Mouse (Mus musculus): ENCODE data around the gene Pop7. TPM values are rescaled to one million over a fixed set of nuclear protein-coding genes. Genes with fewer than 3 reads are reported as not detected.

The Pop7 gene
- polyA plus RNA-seq, 1 experiment from 2014 or later = 37.8 TPM

DNA sequence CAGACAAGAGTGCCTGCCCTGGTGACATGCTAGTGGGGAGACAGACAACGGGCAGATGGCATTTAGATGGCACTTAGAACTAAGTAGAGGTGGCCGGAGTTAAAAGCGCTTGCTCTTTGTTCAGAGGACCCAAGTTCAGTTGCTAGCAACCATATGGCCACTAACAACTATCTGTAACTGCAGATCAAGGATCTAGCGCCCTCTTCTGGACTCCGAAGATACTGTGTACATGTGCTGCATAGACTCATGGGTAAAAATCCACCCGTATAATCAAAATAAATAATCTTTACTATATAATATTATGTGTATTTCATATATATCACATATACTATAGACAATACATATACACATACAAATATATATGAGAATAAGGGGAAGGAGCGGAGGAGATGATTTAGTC, 14.7 kb downstream of the Pop7 start:
- no peak overlapping the region for H3K9ac ChIP-seq (replicated peaks; ENCODE audit: low read depth)
- no peaks in the 10 kb centered on the region for H3K9me3 ChIP-seq (ENCODE audit: low read length)
- no peak for TF ChIP-seq EP300 (IDR thresholded peaks at IDR 0.05)
- TF ChIP-seq CTCF (IDR thresholded peaks at IDR 0.05) = peak; percentile 41
- H3K36me3 ChIP-seq (ENCODE audit: insufficient read depth, low read length) = no peaks in the 10 kb centered on the region
- H3K4me1 ChIP-seq (ENCODE audit: insufficient read depth, low read depth, low read length) = 0 out of 2 replicates have a peak, but pooled peaks cover 4% of the 10 kb centered on the region
- no peak overlapping the region for H3K4me3 ChIP-seq (ENCODE audit: low read depth, low read length)
- H3K4me2 ChIP-seq (replicated peaks; ENCODE audit: low read depth, low read length) = no peak overlapping the region
- ATAC-seq (no peak), DNase-seq (ENCODE audit: low spot score) (no peak)
- H3K27ac ChIP-seq (ENCODE audit: low read length) = no peak overlapping the region
- H3K27me3 ChIP-seq (replicated peaks; ENCODE audit: insufficient read depth, low read length) = no peaks in the 10 kb centered on the region
- WGBS = 84% methylated on average over 7 of the region's 7 CpGs

DNA sequence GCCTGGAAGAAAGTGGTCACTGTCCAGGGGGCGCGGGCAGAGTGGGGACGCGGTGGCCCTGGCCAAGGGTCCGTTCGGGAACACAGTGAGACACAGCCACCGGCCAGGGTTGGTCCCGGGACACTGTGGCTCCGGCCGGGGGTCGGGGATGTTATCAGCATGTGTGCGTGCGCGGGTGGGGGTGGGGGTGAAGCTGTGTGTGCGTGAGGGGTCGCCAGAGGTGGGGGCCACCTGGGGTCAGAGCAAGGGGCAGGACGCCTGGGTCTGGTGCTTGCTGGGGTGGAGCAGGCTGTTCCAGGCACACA, 16.5 kb downstream of the Pop7 start:
- H3K4me2 ChIP-seq (replicated peaks; ENCODE audit: low read depth, low read length) = peak overlapping the region; percentile 43
- 0 out of 2 replicates have a peak, but pooled peaks cover 4% of the 10 kb centered on the region for H3K4me1 ChIP-seq (ENCODE audit: insufficient read depth, low read depth, low read length)
- no peak for ATAC-seq
- no peaks in the 10 kb centered on the region for H3K9me3 ChIP-seq (ENCODE audit: low read length)
- no peaks in the 10 kb centered on the region for H3K36me3 ChIP-seq (ENCODE audit: insufficient read depth, low read length)
- TF ChIP-seq CTCF (IDR thresholded peaks at IDR 0.05) = no peak
- no peak for TF ChIP-seq EP300 (IDR thresholded peaks at IDR 0.05)
- no peak overlapping the region for H3K27ac ChIP-seq (ENCODE audit: low read length)
- H3K4me3 ChIP-seq (ENCODE audit: low read depth, low read length) = no peak overlapping the region
- H3K9ac ChIP-seq (replicated peaks; ENCODE audit: low read depth) = no peak overlapping the region
- no peak for DNase-seq (ENCODE audit: low spot score)
- WGBS = 6% methylated on average over 17 of the region's 17 CpGs
- H3K27me3 ChIP-seq (replicated peaks; ENCODE audit: insufficient read depth, low read length) = no peaks in the 10 kb centered on the region

DNA sequence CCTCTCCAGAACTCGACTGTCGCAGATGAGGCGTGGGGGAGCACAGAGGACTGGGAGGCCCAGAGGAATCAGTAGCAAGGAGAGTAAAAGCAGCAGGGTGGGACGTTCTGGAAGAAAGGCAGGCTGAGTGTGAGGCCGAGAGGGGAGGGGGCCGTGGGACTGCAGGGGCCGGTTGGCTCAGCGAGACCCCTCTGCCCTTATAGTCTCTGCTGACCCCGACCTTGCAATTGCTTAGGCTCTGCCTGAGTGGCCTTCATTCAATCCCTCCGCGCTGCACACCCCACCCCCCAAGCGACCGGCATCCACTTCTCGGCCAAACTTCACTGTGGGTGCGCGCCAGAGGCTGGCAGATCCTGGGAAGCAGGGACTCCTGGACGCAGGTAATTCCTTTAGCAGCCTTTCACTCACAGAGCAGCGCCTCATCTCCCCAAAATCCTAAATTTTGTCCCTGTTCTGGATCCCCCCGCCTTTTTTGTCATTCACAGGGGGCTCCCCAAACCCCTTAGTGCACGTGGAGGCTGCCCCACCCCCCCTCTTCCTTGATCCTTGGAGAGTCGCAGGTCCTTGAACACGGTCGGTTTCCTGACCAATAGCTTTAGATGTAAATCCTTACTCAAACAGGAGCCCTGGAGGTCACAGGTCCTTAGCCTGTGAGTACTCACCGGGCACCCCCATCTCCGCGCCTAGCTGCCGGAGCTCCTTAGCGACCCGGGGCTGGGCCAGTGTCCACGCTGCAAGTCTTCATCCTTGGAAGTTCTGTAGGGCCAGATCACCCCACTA, 17.1 kb downstream of the Pop7 start:
- no peak overlapping the region for H3K27ac ChIP-seq (ENCODE audit: low read length)
- H3K4me3 ChIP-seq (ENCODE audit: low read depth, low read length) = no peak overlapping the region
- H3K36me3 ChIP-seq (ENCODE audit: insufficient read depth, low read length) = no peaks in the 10 kb centered on the region
- DNase-seq (ENCODE audit: low spot score) = no peak
- WGBS = 11% methylated on average over 30 of the region's 30 CpGs
- TF ChIP-seq CTCF (IDR thresholded peaks at IDR 0.05) (no peak), EP300 (IDR thresholded peaks at IDR 0.05) (no peak)
- no peaks in the 10 kb centered on the region for H3K9me3 ChIP-seq (ENCODE audit: low read length)
- 0 out of 2 replicates have a peak, but pooled peaks cover 4% of the 10 kb centered on the region for H3K4me1 ChIP-seq (ENCODE audit: insufficient read depth, low read depth, low read length)
- H3K4me2 ChIP-seq (replicated peaks; ENCODE audit: low read depth, low read length) = peak overlapping the region; percentile 43
- no peak for ATAC-seq
- H3K27me3 ChIP-seq (replicated peaks; ENCODE audit: insufficient read depth, low read length) = no peaks in the 10 kb centered on the region
- H3K9ac ChIP-seq (replicated peaks; ENCODE audit: low read depth) = no peak overlapping the region

DNA sequence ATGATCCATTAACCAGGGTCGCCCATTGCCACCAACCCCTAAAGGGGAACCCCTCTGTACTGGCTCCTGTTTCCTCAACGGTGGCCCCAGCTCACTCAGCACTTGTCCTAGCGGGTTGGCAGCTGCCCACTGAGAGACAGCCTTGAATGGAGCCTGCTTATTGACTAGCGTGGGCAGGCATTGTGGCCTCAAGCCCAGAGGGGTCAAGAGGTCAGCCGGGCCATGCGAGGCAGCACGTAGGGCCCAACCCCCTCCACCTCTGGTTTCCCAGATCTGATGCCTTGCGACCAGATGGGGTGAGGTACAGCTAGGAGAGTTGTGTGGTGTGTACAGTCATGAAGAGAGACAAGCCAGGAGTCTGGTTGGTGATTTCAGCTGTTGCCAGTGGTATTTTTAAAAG, 20.4 kb downstream of the Pop7 start:
- Histone ChIP-seq H3K4me3 (ENCODE audit: low read depth, low read length) (no peak overlapping the region), H3K27me3 (replicated peaks; ENCODE audit: insufficient read depth, low read length) (no peaks in the 10 kb centered on the region), H3K4me2 (replicated peaks; ENCODE audit: low read depth, low read length) (no peak overlapping the region), H3K9me3 (ENCODE audit: low read length) (no peaks in the 10 kb centered on the region), H3K36me3 (ENCODE audit: insufficient read depth, low read length) (no peaks in the 10 kb centered on the region), H3K9ac (replicated peaks; ENCODE audit: low read depth) (no peak overlapping the region), H3K4me1 (ENCODE audit: insufficient read depth, low read depth, low read length) (0 out of 2 replicates have a peak, but pooled peaks cover 4% of the 10 kb centered on the region), H3K27ac (ENCODE audit: low read length) (no peak overlapping the region)
- ATAC-seq (no peak; the same call in 1 of the 2 replicates), DNase-seq (ENCODE audit: low spot score) (no peak)
- WGBS = 45% methylated on average over 8 of the region's 8 CpGs
- TF ChIP-seq CTCF (IDR thresholded peaks at IDR 0.05) = no peak

DNA sequence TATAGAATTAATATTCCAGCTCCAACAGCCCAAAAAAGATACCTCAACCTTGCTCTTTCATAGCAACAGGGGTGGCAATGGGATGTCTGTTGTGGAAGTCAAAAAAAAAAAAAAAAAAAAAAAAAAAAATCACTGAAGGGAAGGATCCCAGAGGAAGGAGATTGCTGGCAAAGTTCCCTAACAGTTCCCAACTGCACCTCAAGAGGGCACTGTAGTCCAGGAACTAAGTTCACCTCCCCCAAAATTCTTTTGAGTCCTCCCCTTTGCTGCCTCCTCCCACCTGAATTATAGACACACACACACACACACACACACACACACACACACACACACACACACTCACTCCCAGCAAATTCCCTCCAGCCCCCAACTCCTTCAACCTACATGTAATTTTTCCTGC, 21.2 kb downstream of the Pop7 start:
- Histone ChIP-seq H3K9ac (replicated peaks; ENCODE audit: low read depth) (no peak overlapping the region), H3K36me3 (ENCODE audit: insufficient read depth, low read length) (no peaks in the 10 kb centered on the region), H3K4me2 (replicated peaks; ENCODE audit: low read depth, low read length) (no peak overlapping the region), H3K4me3 (ENCODE audit: low read depth, low read length) (no peak overlapping the region), H3K4me1 (ENCODE audit: insufficient read depth, low read depth, low read length) (0 out of 2 replicates have a peak, but pooled peaks cover 4% of the 10 kb centered on the region), H3K27me3 (replicated peaks; ENCODE audit: insufficient read depth, low read length) (no peaks in the 10 kb centered on the region), H3K9me3 (ENCODE audit: low read length) (no peaks in the 10 kb centered on the region), H3K27ac (ENCODE audit: low read length) (no peak overlapping the region)
- DNase-seq (ENCODE audit: low spot score) (peak; percentile 92), ATAC-seq (peak; percentile 28)
- no peak for TF ChIP-seq EP300 (IDR thresholded peaks at IDR 0.05)
- peak; percentile 76 for TF ChIP-seq CTCF (IDR thresholded peaks at IDR 0.05)

DNA sequence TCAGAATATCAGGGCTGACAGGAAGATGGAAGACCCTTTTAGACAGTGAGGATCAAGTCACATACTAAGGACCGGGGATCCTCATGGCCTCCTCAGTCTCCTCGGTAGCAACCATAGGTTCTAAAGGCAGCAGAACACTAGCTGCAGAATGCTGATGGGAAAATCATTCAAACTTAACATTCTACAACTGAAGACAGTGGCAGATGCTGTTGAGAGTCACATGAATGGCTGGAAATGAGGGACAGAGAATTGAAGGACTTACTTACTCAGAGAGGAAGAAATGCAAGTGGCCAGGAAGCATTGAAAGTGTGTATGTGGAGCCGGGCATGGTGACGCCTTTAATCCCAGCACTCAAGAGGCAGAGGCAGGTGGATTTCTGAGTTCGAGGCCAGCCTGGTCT, 25.4 kb downstream of the Pop7 start, which contains the start of gene Zan:
Gene Zan (minus strand): TSS at position 101 of the 400 bp plus-strand sequence.
- ATAC-seq = no peak
- H3K27me3 ChIP-seq (replicated peaks; ENCODE audit: insufficient read depth, low read length) = no peaks in the 10 kb centered on the region

More for the DNA sequence above, 25.4 kb downstream of the Pop7 start, which contains the start of gene Zan:
- no peak within 1 kb of the TSS for H3K4me3 ChIP-seq (ENCODE audit: low read depth, low read length)
- H3K36me3 ChIP-seq (ENCODE audit: insufficient read depth, low read length) = no peaks in the 10 kb centered on the region
- 78% methylated on average over 5 of the region's 5 CpGs for WGBS
- no peak for DNase-seq (ENCODE audit: low spot score)
- H3K9ac ChIP-seq (replicated peaks; ENCODE audit: low read depth) = no peak within 1 kb of the TSS
- no peaks in the 10 kb centered on the region for H3K4me1 ChIP-seq (ENCODE audit: insufficient read depth, low read depth, low read length)
- TF ChIP-seq EP300 (IDR thresholded peaks at IDR 0.05) (no peak), CTCF (IDR thresholded peaks at IDR 0.05) (no peak)
- H3K4me2 ChIP-seq (replicated peaks; ENCODE audit: low read depth, low read length) = no peak within 1 kb of the TSS
- no peak within 1 kb of the TSS for H3K27ac ChIP-seq (ENCODE audit: low read length)
- H3K9me3 ChIP-seq (ENCODE audit: low read length) = no peaks in the 10 kb centered on the region
